Mouse (Mus musculus) neural tube, embryonic 14.5 days (tissue): ENCODE data around the gene Phf21a. TPM values are rescaled to one million over a fixed set of nuclear protein-coding genes. Genes with fewer than 3 reads are reported as not detected.

Experiments
- ATAC-seq: fragments of 200-750 bp; cut with Nextera tagmentation; 2 replicates; pipeline ENCODE4 v1.8.0; 2017; ENCODE audit warnings: low read depth, mild to moderate bottlenecking, moderate TSS enrichment, moderate library complexity
- H3K27ac ChIP-seq: fragments of 300-500 bp; sonication (generic); 2 replicates; pipeline ENCODE4 v1.5.1; 2014; ENCODE audit warnings: low read depth, mild to moderate bottlenecking, control low read depth, low read length, moderate library complexity, mixed read lengths
- H3K27me3 ChIP-seq: fragments of 300-500 bp; sonication (generic); 2 replicates; pipeline ENCODE4 v1.6.1; 2014; ENCODE audit warnings: low read length; ENCODE audit not compliant: control insufficient read depth, insufficient read depth
- H3K36me3 ChIP-seq: fragments of 300-500 bp; sonication (generic); 2 replicates; pipeline ENCODE4 v1.6.1; 2014; ENCODE audit warnings: low read length, mixed read lengths; ENCODE audit not compliant: control insufficient read depth, insufficient read depth
- H3K4me1 ChIP-seq: fragments of 300-500 bp; sonication (generic); 2 replicates; pipeline ENCODE4 v1.6.1; 2014; ENCODE audit warnings: low read length; ENCODE audit not compliant: control insufficient read depth, insufficient read depth
- H3K4me2 ChIP-seq: fragments of 300-500 bp; sonication (generic); 2 replicates; pipeline ENCODE4 v1.6.1; 2014; ENCODE audit warnings: mild to moderate bottlenecking, low read depth, low read length, control low read depth
- H3K4me3 ChIP-seq: fragments of 300-500 bp; sonication (generic); 2 replicates; pipeline ENCODE4 v1.5.1; 2014; ENCODE audit warnings: low read depth, low read length, control low read depth, mixed read lengths
- H3K9ac ChIP-seq: fragments of 300-500 bp; sonication (generic); replicated peaks from 2 replicates; pipeline ENCODE4 v1.6.1; 2014; ENCODE audit warnings: low read depth, mild to moderate bottlenecking, control low read depth, low read length, mixed read lengths
- H3K9me3 ChIP-seq: fragments of 300-500 bp; sonication (generic); 2 replicates; pipeline ENCODE4 v1.6.1; 2016; ENCODE audit warnings: low read length; ENCODE audit not compliant: control insufficient read depth
- WGBS: fragments of 180-500 bp; shearing (Covaris S2); extraction: QIAGEN DNeasy Blood & Tissue Kit; methylation state at CpG from one replicate; pipeline ENCODE4 v1.1.7; 2014; 5-methylcytosine and 5-hydroxymethylcytosine counted together
- polyA plus RNA-seq: library from polyadenylated mRNA; unstranded; fragments of >200 nt; fragmentation: Nextera tagmentation; extraction: Ambion mirVana; gene quantifications from 2 replicates; pipeline ENCODE4 v1.2.1, GENCODE M21; 2014

The Phf21a gene
- polyA plus RNA-seq, 1 experiment from 2014 or later = 39.9 TPM

GRCm38 (mm10) chr2:92058469-92058868 is 34.4 kb upstream of the Phf21a start:
- Histone ChIP-seq H3K27me3 (peaks cover 6% of the 10 kb centered on the region), H3K36me3 (no peaks in the 10 kb centered on the region), H3K9me3 (no peaks in the 10 kb centered on the region), H3K4me1 (0 out of 2 replicates have a peak, but pooled peaks cover 9% of the 10 kb centered on the region), H3K27ac (peak overlapping the region; percentile 89), H3K4me2 (peak overlapping the region; percentile 96), H3K4me3 (peak overlapping the region; percentile 72), H3K9ac (peak overlapping the region; percentile 86)
- WGBS = under 1% methylated on average over 28 of the region's 29 CpGs
- peak; percentile 73 for ATAC-seq

GRCm38 (mm10) chr2:92058936-92059335 is 34.0 kb upstream of the Phf21a start:
- Histone ChIP-seq H3K36me3 (no peaks in the 10 kb centered on the region), H3K4me1 (0 out of 2 replicates have a peak, but pooled peaks cover 9% of the 10 kb centered on the region), H3K27me3 (peaks cover 6% of the 10 kb centered on the region), H3K27ac (peak overlapping the region; percentile 89), H3K4me2 (peak overlapping the region; percentile 96), H3K9ac (peak overlapping the region; percentile 86), H3K4me3 (peak overlapping the region; percentile 72), H3K9me3 (no peaks in the 10 kb centered on the region)
- WGBS = 3% methylated on average over 11 of the region's 11 CpGs
- peak; percentile 15 for ATAC-seq

- ATAC-seq = peak; percentile 84
- Histone ChIP-seq H3K27ac (peak overlapping the region; percentile 89), H3K4me1 (0 out of 2 replicates have a peak, but pooled peaks cover 9% of the 10 kb centered on the region), H3K27me3 (no peaks in the 10 kb centered on the region), H3K9ac (peak overlapping the region; percentile 86), H3K4me2 (peak overlapping the region; percentile 96), H3K9me3 (no peaks in the 10 kb centered on the region), H3K4me3 (peak overlapping the region; percentile 72), H3K36me3 (no peaks in the 10 kb centered on the region)
- under 1% methylated on average over 56 of the region's 63 CpGs for WGBS
Measured at GRCm38 (mm10) chr2:92059481-92060220, 33.3 kb upstream of the Phf21a start.

- Histone ChIP-seq H3K27me3 (no peaks in the 10 kb centered on the region), H3K4me1 (0 out of 2 replicates have a peak, but pooled peaks cover 9% of the 10 kb centered on the region), H3K27ac (peak overlapping the region; percentile 89), H3K4me2 (peak overlapping the region; percentile 96), H3K4me3 (peak overlapping the region; percentile 72), H3K9ac (peak overlapping the region; percentile 86), H3K36me3 (no peaks in the 10 kb centered on the region), H3K9me3 (no peaks in the 10 kb centered on the region)
- WGBS = 9% methylated on average over 6 of the region's 6 CpGs
- ATAC-seq = no peak
Measured at GRCm38 (mm10) chr2:92060291-92060690, 32.6 kb upstream of the Phf21a start.

- Histone ChIP-seq H3K4me3 (no peak overlapping the region), H3K27me3 (no peaks in the 10 kb centered on the region), H3K4me1 (0 out of 2 replicates have a peak, but pooled peaks cover 2% of the 10 kb centered on the region), H3K36me3 (no peaks in the 10 kb centered on the region), H3K9ac (no peak overlapping the region), H3K4me2 (no peak overlapping the region), H3K9me3 (no peaks in the 10 kb centered on the region), H3K27ac (no peak overlapping the region)
- 75% methylated on average over 5 of the region's 5 CpGs for WGBS
- no peak for ATAC-seq
Measured at GRCm38 (mm10) chr2:92061337-92061736, 31.6 kb upstream of the Phf21a start.

- Histone ChIP-seq H3K9me3 (no peaks in the 10 kb centered on the region), H3K36me3 (no peaks in the 10 kb centered on the region), H3K4me3 (no peak overlapping the region), H3K4me2 (no peak overlapping the region), H3K27me3 (no peaks in the 10 kb centered on the region), H3K9ac (no peak overlapping the region), H3K27ac (no peak overlapping the region), H3K4me1 (0 out of 2 replicates have a peak, but pooled peaks cover 2% of the 10 kb centered on the region)
- 65% methylated on average over 5 of the region's 5 CpGs for WGBS
- ATAC-seq = no peak
Measured at GRCm38 (mm10) chr2:92063106-92063505, 29.8 kb upstream of the Phf21a start.

GRCm38 (mm10) chr2:92065269-92065888 is 27.5 kb upstream of the Phf21a start:
- no peak overlapping the region for H3K4me3 ChIP-seq
- H3K9me3 ChIP-seq = no peaks in the 10 kb centered on the region
- 88% methylated on average over 8 of the region's 8 CpGs for WGBS
- no peak overlapping the region for H3K9ac ChIP-seq
- no peaks in the 10 kb centered on the region for H3K4me1 ChIP-seq
- H3K36me3 ChIP-seq = no peaks in the 10 kb centered on the region
- H3K4me2 ChIP-seq = no peak overlapping the region
- no peak overlapping the region for H3K27ac ChIP-seq
- H3K27me3 ChIP-seq = no peaks in the 10 kb centered on the region
- ATAC-seq = no peak

- no peak overlapping the region for H3K27ac ChIP-seq
- no peak overlapping the region for H3K9ac ChIP-seq
- no peaks in the 10 kb centered on the region for H3K9me3 ChIP-seq
- 70% methylated on average over 6 of the region's 6 CpGs for WGBS
- no peak for ATAC-seq
- H3K4me3 ChIP-seq = no peak overlapping the region
- H3K27me3 ChIP-seq = no peaks in the 10 kb centered on the region
- no peak overlapping the region for H3K4me2 ChIP-seq
- H3K4me1 ChIP-seq = no peaks in the 10 kb centered on the region
- H3K36me3 ChIP-seq = no peaks in the 10 kb centered on the region
Measured at GRCm38 (mm10) chr2:92065938-92066337, 27.0 kb upstream of the Phf21a start.

GRCm38 (mm10) chr2:92066899-92067298 is 26.0 kb upstream of the Phf21a start:
- Histone ChIP-seq H3K27me3 (no peaks in the 10 kb centered on the region), H3K4me1 (no peaks in the 10 kb centered on the region), H3K9ac (no peak overlapping the region), H3K9me3 (no peaks in the 10 kb centered on the region), H3K36me3 (no peaks in the 10 kb centered on the region), H3K4me3 (no peak overlapping the region), H3K27ac (no peak overlapping the region), H3K4me2 (no peak overlapping the region)
- no peak for ATAC-seq
- WGBS = 76% methylated on average over 1 of the region's 1 CpGs
